Mouse (Mus musculus): ENCODE results near the gene Prkn. TPM values are rescaled to one million over a fixed set of nuclear protein-coding genes. Genes with fewer than 3 reads are reported as not detected.

The Prkn gene
- total RNA-seq (2021): 10 to 100 TPM; 12.2 to 12.9 TPM
- long read RNA-seq, experiment 1, full-length matches to known transcripts: 1 of 1 reads
- long read RNA-seq, experiment 1, partial matches to known transcripts: 0 of 1 reads
- long read RNA-seq, experiment 1, other reads (novel, unspliced or antisense): 0 of 1 reads
- long read RNA-seq, experiment 2, partial matches to known transcripts: 0 of 4 reads
- long read RNA-seq, experiment 2, other reads (novel, unspliced or antisense): 4 of 4 reads

DNA sequence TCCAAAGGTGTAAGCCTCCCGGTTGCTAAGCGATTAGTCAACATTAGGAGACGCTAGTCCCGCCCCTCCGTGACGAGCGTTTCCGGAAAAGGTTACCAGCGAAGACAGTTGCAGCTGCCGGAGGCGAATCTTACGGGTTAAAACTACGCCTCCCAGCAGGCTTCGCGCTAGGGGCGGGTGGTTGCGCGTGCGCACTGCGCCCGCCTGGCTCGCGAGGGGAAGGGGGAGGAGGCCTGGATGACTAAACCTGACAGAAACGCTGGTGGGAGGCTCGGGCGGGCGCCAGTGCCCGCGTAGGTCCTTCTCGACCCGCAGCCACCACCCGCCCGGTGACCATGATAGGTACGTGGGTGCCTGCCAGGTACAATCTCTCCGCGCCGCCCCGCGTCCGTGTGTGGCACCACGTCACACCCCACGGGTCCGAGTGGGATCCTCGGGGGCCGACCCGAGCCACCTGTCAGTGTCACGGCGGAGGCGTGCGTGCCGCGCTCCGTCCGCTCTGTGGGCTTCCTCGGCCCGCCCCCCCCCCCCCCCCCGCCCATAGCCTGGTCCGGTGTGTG, at the start of gene Prkn, which contains the start of gene Pacrg:
Gene Prkn (plus strand): TSS at position 237 of the 560 bp plus-strand sequence.
Gene Pacrg (minus strand): TSS at position 164 of the 560 bp plus-strand sequence.
- DNase-seq: peak; percentile 97

- no peak for DNase-seq
Measured at GRCm38 (mm10) chr17:10791661-10792060, 48.5 kb upstream of the Prkn start.

DNA sequence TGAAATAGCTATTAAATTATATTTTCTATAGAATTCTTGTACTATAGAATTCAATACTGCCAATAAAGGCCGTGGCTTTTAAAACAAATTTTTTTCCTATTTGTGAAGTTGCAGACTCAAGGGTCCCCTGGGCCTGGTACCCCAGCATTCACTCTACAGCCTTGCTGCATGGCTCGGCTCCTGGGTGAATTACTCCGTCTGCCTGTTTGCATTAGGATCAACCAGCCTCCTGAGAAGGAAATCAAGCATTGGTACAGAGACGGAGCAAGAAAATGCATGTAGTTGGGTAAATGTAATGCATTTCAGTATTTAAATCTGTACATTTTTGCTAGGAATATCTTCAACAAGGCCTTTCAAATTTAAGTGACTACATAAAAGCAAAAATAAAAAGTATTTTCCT, 33.5 kb upstream of the Prkn start:
- no peak for DNase-seq

GRCm38 (mm10) chr17:10807261-10807998, 32.8 kb upstream of the Prkn start:
- no peak for DNase-seq

DNA sequence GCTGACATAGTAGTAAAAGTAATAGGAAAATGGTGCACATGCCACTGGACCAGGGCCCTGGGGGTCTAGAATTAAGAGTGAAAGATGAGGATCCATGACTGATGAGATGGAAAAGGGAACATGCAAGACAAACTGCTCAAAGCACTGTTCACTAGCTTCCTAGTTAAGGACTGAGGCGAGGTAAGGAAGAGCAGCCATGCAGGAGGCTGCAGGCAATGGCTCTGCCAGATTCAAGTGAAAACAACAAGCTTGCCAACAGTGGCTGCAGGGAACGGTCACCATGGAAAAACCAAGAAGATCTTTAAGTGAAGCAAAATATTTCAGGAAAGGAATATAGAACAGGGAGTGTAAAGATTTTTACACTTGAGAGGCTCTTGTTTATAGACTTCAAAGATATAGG, 31.6 kb upstream of the Prkn start:
- no peak for DNase-seq

DNA sequence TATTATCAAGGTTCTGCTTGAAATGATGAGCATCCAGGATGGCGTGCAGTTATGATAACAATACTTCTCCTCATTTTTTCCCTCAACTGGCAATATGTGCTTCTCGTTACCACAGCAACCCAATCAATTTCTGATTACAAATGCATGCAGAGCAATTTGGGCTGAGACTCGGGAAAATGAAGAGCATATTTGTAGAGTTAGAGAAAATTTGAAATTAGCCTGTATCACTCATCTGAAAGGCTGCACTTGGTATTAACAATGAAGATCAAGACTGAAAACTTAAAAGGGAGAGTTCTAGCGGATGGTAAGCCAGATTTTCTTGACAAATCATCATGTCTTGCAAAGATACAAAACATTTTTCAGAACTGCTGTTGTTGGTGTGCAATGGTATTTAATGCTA, 21.2 kb upstream of the Prkn start:
- no peak for DNase-seq

GRCm38 (mm10) chr17:10840731-10841201, 582 bp downstream of the Prkn start:
- DNase-seq: peak; percentile 41

GRCm38 (mm10) chr17:10854207-10854606, 14.0 kb downstream of the Prkn start:
- no peak for DNase-seq

DNA sequence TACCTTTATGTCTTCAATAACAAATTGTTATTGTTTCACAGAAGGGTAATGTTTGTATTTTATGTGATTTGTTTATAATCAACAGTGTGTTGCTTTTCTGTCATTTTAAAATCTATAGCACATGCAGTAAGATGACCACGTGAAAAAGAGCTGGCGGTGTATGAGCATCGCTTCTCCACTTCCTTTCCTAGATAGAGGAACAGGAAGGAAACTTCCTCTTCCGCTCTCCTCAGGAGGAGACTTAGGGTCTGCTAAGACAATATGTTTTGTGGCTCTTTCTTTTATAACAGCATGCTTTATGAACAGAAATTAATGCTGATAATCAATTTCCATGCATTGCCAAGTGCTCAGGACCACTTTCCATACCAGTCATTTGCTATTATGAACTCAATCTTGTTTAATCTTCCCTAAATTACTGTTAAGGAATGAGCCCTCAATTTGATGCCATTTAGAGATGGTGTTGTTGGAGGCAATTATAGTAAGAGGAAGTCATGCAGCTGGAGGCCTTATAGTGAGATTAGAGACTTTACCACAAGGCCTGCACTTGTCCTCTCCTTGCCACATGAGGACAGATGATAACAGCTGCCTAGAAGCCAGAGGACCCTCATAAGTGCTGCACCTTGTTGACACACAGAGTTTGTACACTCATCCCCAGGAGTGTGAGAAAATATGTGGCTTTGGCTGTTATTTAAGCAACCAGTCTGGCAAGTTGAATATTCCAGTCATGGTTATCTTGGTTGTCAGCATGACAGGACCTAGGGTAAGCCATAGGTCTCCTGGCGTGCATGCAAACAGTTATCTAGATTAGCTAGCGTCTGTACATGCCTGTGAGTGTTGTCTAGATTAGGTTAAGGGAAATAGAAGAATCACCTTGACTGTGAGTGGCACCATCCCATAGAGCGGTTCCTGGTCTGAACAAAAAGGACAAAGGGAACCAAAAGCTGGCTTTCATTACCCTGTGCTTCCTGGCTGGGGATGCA, 34.3 kb downstream of the Prkn start:
- DNase-seq: no peak

GRCm38 (mm10) chr17:10878986-10879385, 38.8 kb downstream of the Prkn start:
- no peak for DNase-seq

- DNase-seq: no peak
Measured at GRCm38 (mm10) chr17:10882260-10882659, 42.1 kb downstream of the Prkn start.

GRCm38 (mm10) chr17:10887924-10888323, 47.7 kb downstream of the Prkn start:
- DNase-seq: no peak

- DNase-seq: no peak
Measured at GRCm38 (mm10) chr17:10901686-10902228, 61.6 kb downstream of the Prkn start.

GRCm38 (mm10) chr17:10936698-10937097, 96.5 kb downstream of the Prkn start:
- no peak for DNase-seq

DNA sequence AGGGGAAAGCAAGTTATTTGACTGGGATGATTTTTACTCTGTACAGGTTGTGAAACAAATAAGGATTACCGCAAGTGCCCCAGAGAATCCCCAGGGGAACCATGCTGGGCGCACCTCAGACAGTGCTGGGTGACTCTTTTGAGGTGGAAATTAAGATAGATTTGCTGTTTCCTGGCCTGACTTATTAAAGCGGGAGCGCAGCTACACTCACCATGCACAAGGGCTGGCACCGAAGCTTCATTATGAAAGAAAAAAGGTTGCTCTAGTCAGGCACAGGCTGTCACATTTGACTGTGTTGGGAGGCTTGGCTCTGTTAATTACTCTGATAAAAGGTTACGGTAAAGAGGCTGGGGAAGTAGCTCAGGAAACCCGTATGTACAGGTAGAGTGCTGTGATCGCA, 97.7 kb downstream of the Prkn start:
- no peak for DNase-seq

- no peak for DNase-seq
Measured at GRCm38 (mm10) chr17:10938755-10939154, 98.6 kb downstream of the Prkn start.

GRCm38 (mm10) chr17:10946552-10946951, 106.4 kb downstream of the Prkn start:
- no peak for DNase-seq

DNA sequence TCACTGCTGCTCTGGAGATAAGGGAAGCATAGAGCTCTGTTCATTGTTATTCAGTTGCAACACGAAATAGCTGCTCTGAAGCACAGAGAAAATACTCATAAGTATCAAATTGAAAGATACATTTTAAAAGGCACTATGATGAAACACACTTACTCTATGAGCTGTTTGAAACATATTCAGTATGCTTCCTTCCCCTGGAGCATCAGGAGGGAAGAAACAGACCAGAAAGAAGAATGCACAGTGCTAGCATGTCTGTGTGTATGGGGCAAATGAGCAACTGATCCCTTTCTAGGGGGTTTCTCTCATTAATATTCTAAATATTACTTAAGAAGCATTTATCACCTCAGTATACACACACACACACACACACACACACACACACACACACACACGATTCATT, 107.4 kb downstream of the Prkn start:
- DNase-seq: no peak

GRCm38 (mm10) chr17:10959066-10959864, 119.1 kb downstream of the Prkn start:
- DNase-seq: no peak

DNA sequence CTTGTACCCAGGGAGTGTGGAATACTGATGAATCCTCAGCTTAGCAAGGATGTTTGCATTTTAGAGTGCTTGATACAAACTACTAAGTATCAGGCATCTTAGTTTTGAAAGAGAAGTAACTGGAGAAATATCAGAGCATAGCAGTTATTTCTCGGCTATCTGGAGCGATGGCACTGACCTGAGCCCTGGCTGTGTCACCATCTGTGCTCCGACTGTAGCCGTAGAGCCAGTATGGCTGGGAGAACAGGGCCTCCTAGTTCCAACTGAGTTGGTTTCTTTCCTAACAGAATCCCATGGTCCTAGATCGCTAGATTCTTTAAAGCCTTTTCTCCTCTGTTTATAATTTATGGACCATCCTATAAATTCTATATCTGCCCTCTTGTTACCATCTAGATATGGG, 122.0 kb downstream of the Prkn start:
- DNase-seq: no peak

DNA sequence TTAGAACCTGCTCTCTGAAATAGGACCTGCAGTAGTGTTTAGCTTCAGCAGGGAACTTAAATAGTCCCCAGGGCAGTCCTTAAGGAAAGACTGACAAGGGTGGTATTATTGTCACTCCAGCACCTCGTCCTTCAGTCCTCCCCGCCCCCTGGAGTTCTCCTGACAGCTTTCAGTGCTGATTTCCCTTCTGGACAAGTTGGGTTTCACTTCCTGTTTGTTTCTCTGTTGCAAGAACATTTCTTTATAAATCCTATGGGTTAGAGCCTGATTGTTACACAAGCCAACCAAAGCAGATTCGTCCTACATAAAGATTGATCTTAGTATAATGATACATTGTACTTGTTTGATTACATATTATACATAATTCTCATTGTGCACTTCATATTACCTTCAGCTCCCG, 142.0 kb downstream of the Prkn start:
- no peak for DNase-seq

Measured in gastrocnemius, postnatal 25 days (tissue).